Mouse (Mus musculus): ENCODE measurements at regions not wholly inside any gene's neighbourhood (a gene's known extent, or its start where the extent isn't known, plus 50 kb on each side); places are given as distances from the start of the nearest gene placed in this dataset.
A peak's percentile ranks its signal among the peaks of the same experiment; 100 is the strongest.

- no peak overlapping the region for H3K9ac ChIP-seq
- H3K9me3 ChIP-seq (replicated peaks): no peaks in the 10 kb centered on the region
- H3K27me3 ChIP-seq: peaks cover 2% of the 10 kb centered on the region; the same call in 1 of the 2 replicates
- 23% methylated on average over 19 of the region's 19 CpGs for WGBS
- H3K4me1 ChIP-seq: peaks cover 47% of the 10 kb centered on the region
- H3K27ac ChIP-seq: peak overlapping the region; percentile 91
- no peak overlapping the region for H3K4me3 ChIP-seq (replicated peaks)
- peak overlapping the region; percentile 40 for H3K4me2 ChIP-seq
- 0 out of 2 replicates have a peak, but pooled peaks have one; percentile 30 for ATAC-seq (replicated peaks; ENCODE audit: low FRiP score)
- no peaks in the 10 kb centered on the region for H3K36me3 ChIP-seq
These were observed 214.0 kb downstream of the Bcl2l11 start for GRCm38 (mm10) chr2:128339643-128340487.

GRCm38 (mm10) chr2:128340631-128341240 is 214.9 kb downstream of the Bcl2l11 start:
- H3K27me3 ChIP-seq: no peaks in the 10 kb centered on the region
- no peaks in the 10 kb centered on the region for H3K9me3 ChIP-seq (replicated peaks)
- peak overlapping the region; percentile 91 for H3K27ac ChIP-seq
- 95% methylated on average over 5 of the region's 5 CpGs for WGBS
- no peak overlapping the region for H3K9ac ChIP-seq
- H3K4me1 ChIP-seq: peaks cover 40% of the 10 kb centered on the region
- H3K36me3 ChIP-seq: no peaks in the 10 kb centered on the region
- no peak overlapping the region for H3K4me2 ChIP-seq
- no peak for ATAC-seq (replicated peaks; ENCODE audit: low FRiP score)
- no peak overlapping the region for H3K4me3 ChIP-seq (replicated peaks)

GRCm38 (mm10) chr2:128342212-128342611 is 216.4 kb downstream of the Bcl2l11 start:
- Histone ChIP-seq H3K9me3 (replicated peaks) (no peaks in the 10 kb centered on the region), H3K4me3 (replicated peaks) (no peak overlapping the region), H3K9ac (no peak overlapping the region), H3K27me3 (no peaks in the 10 kb centered on the region), H3K36me3 (no peaks in the 10 kb centered on the region), H3K27ac (no peak overlapping the region), H3K4me1 (peaks cover 34% of the 10 kb centered on the region), H3K4me2 (no peak overlapping the region)
- WGBS: 69% methylated on average over 9 of the region's 9 CpGs
- ATAC-seq (replicated peaks; ENCODE audit: low FRiP score): no peak

- Histone ChIP-seq H3K4me3 (replicated peaks) (no peak overlapping the region), H3K27me3 (no peaks in the 10 kb centered on the region), H3K4me2 (no peak overlapping the region), H3K4me1 (peaks cover 1% of the 10 kb centered on the region), H3K9me3 (replicated peaks) (no peaks in the 10 kb centered on the region), H3K27ac (no peak overlapping the region), H3K36me3 (no peaks in the 10 kb centered on the region), H3K9ac (no peak overlapping the region)
- 67% methylated on average over 11 of the region's 11 CpGs for WGBS
- ATAC-seq (replicated peaks; ENCODE audit: low FRiP score): no peak
These were observed 219.7 kb downstream of the Bcl2l11 start for GRCm38 (mm10) chr2:128345557-128345956.

GRCm38 (mm10) chr2:128348556-128348955 is 222.7 kb downstream of the Bcl2l11 start:
- WGBS: 71% methylated on average over 2 of the region's 2 CpGs
- no peak for ATAC-seq (replicated peaks; ENCODE audit: low FRiP score)
- no peak overlapping the region for H3K4me2 ChIP-seq
- no peak overlapping the region for H3K4me3 ChIP-seq (replicated peaks)
- no peak overlapping the region for H3K27ac ChIP-seq
- H3K36me3 ChIP-seq: no peaks in the 10 kb centered on the region
- no peaks in the 10 kb centered on the region for H3K27me3 ChIP-seq
- no peaks in the 10 kb centered on the region for H3K9me3 ChIP-seq (replicated peaks)
- no peak overlapping the region for H3K9ac ChIP-seq
- H3K4me1 ChIP-seq: peaks cover 7% of the 10 kb centered on the region

GRCm38 (mm10) chr2:128351405-128351804 is 225.6 kb downstream of the Bcl2l11 start:
- Histone ChIP-seq H3K27ac (no peak overlapping the region), H3K4me3 (replicated peaks) (no peak overlapping the region), H3K27me3 (no peaks in the 10 kb centered on the region), H3K9me3 (replicated peaks) (0 out of 2 replicates have a peak, but pooled peaks cover 3% of the 10 kb centered on the region), H3K36me3 (no peaks in the 10 kb centered on the region), H3K4me1 (peaks cover 7% of the 10 kb centered on the region), H3K9ac (no peak overlapping the region), H3K4me2 (peak overlapping the region; percentile 29; the same call in 1 of the 2 replicates)
- peak; percentile 36 for ATAC-seq (replicated peaks; ENCODE audit: low FRiP score)
- 38% methylated on average over 16 of the region's 16 CpGs for WGBS

GRCm38 (mm10) chr2:128352533-128352932 is 226.7 kb downstream of the Bcl2l11 start:
- Histone ChIP-seq H3K9ac (no peak overlapping the region), H3K27ac (no peak overlapping the region), H3K27me3 (no peaks in the 10 kb centered on the region), H3K4me1 (peaks cover 7% of the 10 kb centered on the region), H3K9me3 (replicated peaks) (0 out of 2 replicates have a peak, but pooled peaks cover 3% of the 10 kb centered on the region), H3K4me3 (replicated peaks) (no peak overlapping the region), H3K4me2 (no peak overlapping the region), H3K36me3 (no peaks in the 10 kb centered on the region)
- WGBS: 93% methylated on average over 1 of the region's 1 CpGs
- no peak for ATAC-seq (replicated peaks; ENCODE audit: low FRiP score)

GRCm38 (mm10) chr2:128353457-128353856 is 227.6 kb downstream of the Bcl2l11 start:
- WGBS: 77% methylated on average over 3 of the region's 3 CpGs
- no peaks in the 10 kb centered on the region for H3K27me3 ChIP-seq
- H3K4me3 ChIP-seq (replicated peaks): no peak overlapping the region
- H3K4me2 ChIP-seq: no peak overlapping the region
- no peaks in the 10 kb centered on the region for H3K36me3 ChIP-seq
- H3K9ac ChIP-seq: no peak overlapping the region
- no peak for ATAC-seq (replicated peaks; ENCODE audit: low FRiP score)
- H3K9me3 ChIP-seq (replicated peaks): 0 out of 2 replicates have a peak, but pooled peaks cover 3% of the 10 kb centered on the region
- H3K4me1 ChIP-seq: peaks cover 7% of the 10 kb centered on the region
- no peak overlapping the region for H3K27ac ChIP-seq

- peaks cover 11% of the 10 kb centered on the region; the same call in 1 of the 2 replicates for H3K4me1 ChIP-seq
- H3K27me3 ChIP-seq: no peaks in the 10 kb centered on the region
- H3K9me3 ChIP-seq (replicated peaks): 0 out of 2 replicates have a peak, but pooled peaks cover 3% of the 10 kb centered on the region
- ATAC-seq (replicated peaks; ENCODE audit: low FRiP score): no peak
- H3K27ac ChIP-seq: no peak overlapping the region
- H3K4me2 ChIP-seq: no peak overlapping the region
- 86% methylated on average over 4 of the region's 4 CpGs for WGBS
- H3K9ac ChIP-seq: no peak overlapping the region
- H3K4me3 ChIP-seq (replicated peaks): no peak overlapping the region
- no peaks in the 10 kb centered on the region for H3K36me3 ChIP-seq
These were observed 230.5 kb downstream of the Bcl2l11 start for GRCm38 (mm10) chr2:128356326-128356725.

- H3K9me3 ChIP-seq (replicated peaks): 0 out of 2 replicates have a peak, but pooled peaks cover 3% of the 10 kb centered on the region
- no peak overlapping the region for H3K4me2 ChIP-seq
- peaks cover 2% of the 10 kb centered on the region; the same call in 1 of the 2 replicates for H3K27me3 ChIP-seq
- no peak for ATAC-seq (replicated peaks; ENCODE audit: low FRiP score)
- no peak overlapping the region for H3K27ac ChIP-seq
- H3K4me3 ChIP-seq (replicated peaks): no peak overlapping the region
- H3K36me3 ChIP-seq: no peaks in the 10 kb centered on the region
- H3K9ac ChIP-seq: no peak overlapping the region
- peaks cover 14% of the 10 kb centered on the region for H3K4me1 ChIP-seq
- 74% methylated on average over 4 of the region's 4 CpGs for WGBS
These were observed 231.9 kb upstream of the Spdye4c start for GRCm38 (mm10) chr2:128359106-128359505.

- no peak for ATAC-seq (replicated peaks; ENCODE audit: low FRiP score)
- peaks cover 2% of the 10 kb centered on the region; the same call in 1 of the 2 replicates for H3K27me3 ChIP-seq
- WGBS: 52% methylated on average over 5 of the region's 5 CpGs
- H3K27ac ChIP-seq: no peak overlapping the region
- H3K36me3 ChIP-seq: no peaks in the 10 kb centered on the region
- no peak overlapping the region for H3K4me2 ChIP-seq
- H3K9me3 ChIP-seq (replicated peaks): 0 out of 2 replicates have a peak, but pooled peaks cover 3% of the 10 kb centered on the region
- H3K4me3 ChIP-seq (replicated peaks): no peak overlapping the region
- H3K4me1 ChIP-seq: peaks cover 26% of the 10 kb centered on the region
- no peak overlapping the region for H3K9ac ChIP-seq
These were observed 230.5 kb upstream of the Spdye4c start for GRCm38 (mm10) chr2:128360517-128360916.

- Histone ChIP-seq H3K9me3 (replicated peaks) (no peaks in the 10 kb centered on the region), H3K4me3 (replicated peaks) (no peak overlapping the region), H3K4me1 (peaks cover 26% of the 10 kb centered on the region), H3K36me3 (no peaks in the 10 kb centered on the region), H3K27me3 (peaks cover 2% of the 10 kb centered on the region; the same call in 1 of the 2 replicates), H3K27ac (no peak overlapping the region), H3K4me2 (no peak overlapping the region), H3K9ac (no peak overlapping the region)
- WGBS: 77% methylated on average over 1 of the region's 1 CpGs
- ATAC-seq (replicated peaks; ENCODE audit: low FRiP score): no peak
These were observed 229.6 kb upstream of the Spdye4c start for GRCm38 (mm10) chr2:128361436-128361835.

Measured in kidney, embryonic 15.5 days (tissue).